Mouse (Mus musculus) left cerebral cortex, postnatal 4 days (tissue): ENCODE results near the gene Rbbp5. TPM values are rescaled to one million over a fixed set of nuclear protein-coding genes. Genes with fewer than 3 reads are reported as not detected.
A peak's percentile ranks its signal among the peaks of the same experiment; 100 is the strongest.

Experiments
- DNase-seq: peaks from one replicate; pipeline ENCODE4 v3.0.0-alpha.2; 2022
- intact Hi-C: fragments of 180-260 bp; cut with DNase I; formaldehyde crosslinking; loops from one replicate; pipeline ENCODE4 v1.15.1; 2025
- total RNA-seq, 2 experiments: library from RNA; stranded (reverse); gene quantifications; 2 replicates each; pipeline ENCODE4 v1.2.3; 2021

Rbbp5 gene
- total RNA-seq, 2 experiments from 2014 or later = 37.9 to 39.0 TPM

GRCm38 (mm10) chr1:132483234-132483633 lies 6.1 kb downstream of the Rbbp5 start:
- intact Hi-C loops = no loop called here
- no peak for DNase-seq

GRCm38 (mm10) chr1:132483759-132484158 lies 6.6 kb downstream of the Rbbp5 start:
- intact Hi-C loops = no loop called here
- no peak for DNase-seq

- intact Hi-C loops = no loop called here
- no peak for DNase-seq
Observed at GRCm38 (mm10) chr1:132500535-132500934, 23.4 kb downstream of the Rbbp5 start.

GRCm38 (mm10) chr1:132505155-132505554 lies 28.0 kb downstream of the Rbbp5 start:
- no peak for DNase-seq
- intact Hi-C loops = no loop called here

GRCm38 (mm10) chr1:132506058-132506457 lies 28.9 kb downstream of the Rbbp5 start, which contains the start of gene Tmem81:
TSS of gene Tmem81 (plus strand) at chr1:132506230.
- intact Hi-C loops = no loop called here
- DNase-seq = no peak

- intact Hi-C loops = no loop called here
- no peak for DNase-seq
Observed at GRCm38 (mm10) chr1:132506656-132507055, 29.5 kb downstream of the Rbbp5 start.

- intact Hi-C loops = no loop called here
- DNase-seq = no peak
Observed at GRCm38 (mm10) chr1:132509771-132510170, 32.6 kb downstream of the Rbbp5 start.

GRCm38 (mm10) chr1:132511521-132511920 lies 34.4 kb downstream of the Rbbp5 start:
- intact Hi-C loops = no loop called here
- no peak for DNase-seq

GRCm38 (mm10) chr1:132512106-132512505 lies 34.9 kb downstream of the Rbbp5 start:
- no peak for DNase-seq
- intact Hi-C loops = no loop called here

- intact Hi-C loops = no loop called here
Observed at GRCm38 (mm10) chr1:132515339-132515738, 38.2 kb downstream of the Rbbp5 start.

GRCm38 (mm10) chr1:132516776-132517175 lies 39.6 kb downstream of the Rbbp5 start:
- intact Hi-C loops = no loop called here
- no peak for DNase-seq

More at GRCm38 (mm10) chr1:132515339-132515738, 38.2 kb downstream of the Rbbp5 start:
- no peak for DNase-seq

- intact Hi-C loops = no loop called here
- peak; percentile 61 for DNase-seq
Observed at GRCm38 (mm10) chr1:132518621-132519020, 41.5 kb downstream of the Rbbp5 start.

GRCm38 (mm10) chr1:132519734-132520133 lies 42.6 kb downstream of the Rbbp5 start:
- DNase-seq = no peak
- intact Hi-C loops = loop anchor here (10.0 kb wide), 1 partner anchor 225 kb away; the partner anchor contains the start of gene Nfasc

GRCm38 (mm10) chr1:132520764-132521163 lies 43.6 kb downstream of the Rbbp5 start:
- intact Hi-C loops = loop anchor here (10.0 kb wide), 1 partner anchor 224 kb away; the partner anchor contains the start of gene Nfasc
- DNase-seq = peak; percentile 54

GRCm38 (mm10) chr1:132523048-132523447 lies 45.9 kb downstream of the Rbbp5 start:
- intact Hi-C loops = loop anchor here (10.0 kb wide), 1 partner anchor 222 kb away; the partner anchor contains the start of gene Nfasc
- peak; percentile 89 for DNase-seq

- no peak for DNase-seq
Observed at GRCm38 (mm10) chr1:132523920-132524319, 46.8 kb downstream of the Rbbp5 start.

GRCm38 (mm10) chr1:132525832-132526231 lies 48.7 kb downstream of the Rbbp5 start:
- intact Hi-C loops = loop anchor here (5.0 to 10.0 kb wide), 2 partner anchors 71 to 219 kb away; partner anchors contain the start of gene Nfasc
- peak; percentile 79 for DNase-seq

More at GRCm38 (mm10) chr1:132523920-132524319, 46.8 kb downstream of the Rbbp5 start:
- intact Hi-C loops = loop anchor here (10.0 kb wide), 1 partner anchor 221 kb away; the partner anchor contains the start of gene Nfasc

- intact Hi-C loops = loop anchor here (5.0 to 10.0 kb wide), 2 partner anchors 69 to 217 kb away; partner anchors contain the start of gene Nfasc
Observed at GRCm38 (mm10) chr1:132528071-132528470, 50.9 kb downstream of the Rbbp5 start.

GRCm38 (mm10) chr1:132528647-132529334 lies 51.6 kb downstream of the Rbbp5 start:
- DNase-seq = no peak
- intact Hi-C loops = loop anchor here (5.0 to 10.0 kb wide), 2 partner anchors 69 to 216 kb away; partner anchors contain the start of gene Nfasc

More at GRCm38 (mm10) chr1:132528071-132528470, 50.9 kb downstream of the Rbbp5 start:
- no peak for DNase-seq

- DNase-seq = peak; percentile 76
Observed at GRCm38 (mm10) chr1:132530631-132531191, 53.5 kb downstream of the Rbbp5 start.

GRCm38 (mm10) chr1:132532521-132532920 lies 55.4 kb downstream of the Rbbp5 start:
- DNase-seq = no peak
- intact Hi-C loops = no loop called here

More at GRCm38 (mm10) chr1:132530631-132531191, 53.5 kb downstream of the Rbbp5 start:
- intact Hi-C loops = no loop called here
